Mouse (Mus musculus) erythroblast, embryonic 14.5 days (primary cell): ENCODE results near the gene Gde1. TPM values are rescaled to one million over a fixed set of nuclear protein-coding genes. Genes with fewer than 3 reads are reported as not detected.

Experiments used
- H3K27me3 ChIP-seq: 2 replicates; pipeline ENCODE4 v1.6.1; 2012; ENCODE audit warnings: inconsistent platforms; ENCODE audit not compliant: control insufficient read depth
- H3K36me3 ChIP-seq: 2 replicates; pipeline ENCODE4 v1.6.1; 2012; ENCODE audit warnings: mild to moderate bottlenecking, inconsistent platforms; ENCODE audit not compliant: control insufficient read depth
- H3K4me1 ChIP-seq: 2 replicates; pipeline ENCODE4 v1.6.1; 2012; ENCODE audit warnings: inconsistent platforms; ENCODE audit not compliant: control insufficient read depth
- H3K4me3 ChIP-seq: replicated peaks from 2 replicates; pipeline ENCODE3; 2012; ENCODE audit warnings: moderate library complexity, mild to moderate bottlenecking, inconsistent platforms
- H3K9me3 ChIP-seq: 2 replicates; pipeline ENCODE4 v1.6.1; 2012; ENCODE audit warnings: low read length, inconsistent platforms, mixed read lengths; ENCODE audit not compliant: control insufficient read depth
- GATA1 ChIP-seq: IDR thresholded peaks from 2 replicates; pipeline ENCODE4 v1.6.1; 2012; ENCODE audit warnings: low read length, inconsistent platforms, mixed read lengths
- TAL1 ChIP-seq: IDR thresholded peaks from 3 replicates; pipeline ENCODE4 v1.6.1; 2012; ENCODE audit warnings: low read length, inconsistent platforms, mixed read lengths
- polyA plus RNA-seq: library from polyadenylated mRNA; stranded (reverse); fragments of >175 nt; gene quantifications from 2 replicates; pipeline ENCODE4 v1.2.3, GENCODE M21; 2012

The Gde1 gene
- polyA plus RNA-seq, 1 experiment = 7.3 TPM

- H3K4me3 ChIP-seq = no peak overlapping the region
- no peaks in the 10 kb centered on the region for H3K9me3 ChIP-seq
- no peaks in the 10 kb centered on the region for H3K27me3 ChIP-seq
- H3K36me3 ChIP-seq = peaks cover 21% of the 10 kb centered on the region
- peaks cover 34% of the 10 kb centered on the region for H3K4me1 ChIP-seq
- TF ChIP-seq TAL1 (no peak), GATA1 (no peak)
Observed at GRCm38 (mm10) chr7:118710776-118711175, 5.2 kb upstream of the Gde1 start.

GRCm38 (mm10) chr7:118708002-118708401 is 2.4 kb upstream of the Gde1 start:
- TF ChIP-seq GATA1 = no peak
- TF ChIP-seq TAL1 = no peak

GRCm38 (mm10) chr7:118707216-118707615 is 1.6 kb upstream of the Gde1 start:
- H3K36me3 ChIP-seq = peaks cover 15% of the 10 kb centered on the region
- no peak for TF ChIP-seq TAL1
- TF ChIP-seq GATA1 = no peak
- peaks cover 44% of the 10 kb centered on the region for H3K4me1 ChIP-seq
- H3K4me3 ChIP-seq = no peak overlapping the region
- H3K27me3 ChIP-seq = no peaks in the 10 kb centered on the region
- no peaks in the 10 kb centered on the region for H3K9me3 ChIP-seq

More at GRCm38 (mm10) chr7:118708002-118708401, 2.4 kb upstream of the Gde1 start:
- Histone ChIP-seq H3K27me3 (no peaks in the 10 kb centered on the region), H3K9me3 (no peaks in the 10 kb centered on the region), H3K36me3 (peaks cover 9% of the 10 kb centered on the region), H3K4me1 (peaks cover 47% of the 10 kb centered on the region), H3K4me3 (no peak overlapping the region)

- peaks cover 22% of the 10 kb centered on the region for H3K36me3 ChIP-seq
- no peak overlapping the region for H3K4me3 ChIP-seq
- H3K9me3 ChIP-seq = no peaks in the 10 kb centered on the region
- H3K4me1 ChIP-seq = peaks cover 44% of the 10 kb centered on the region
- TF ChIP-seq GATA1 (no peak), TAL1 (no peak)
- no peaks in the 10 kb centered on the region for H3K27me3 ChIP-seq
Observed at GRCm38 (mm10) chr7:118706488-118706887, 910 bp upstream of the Gde1 start.

- no peaks in the 10 kb centered on the region for H3K9me3 ChIP-seq
- H3K4me1 ChIP-seq = peaks cover 45% of the 10 kb centered on the region
- H3K27me3 ChIP-seq = no peaks in the 10 kb centered on the region
- TF ChIP-seq GATA1 = no peak
- TF ChIP-seq TAL1 = no peak
- H3K36me3 ChIP-seq = peaks cover 25% of the 10 kb centered on the region
- H3K4me3 ChIP-seq = peak overlapping the region; percentile 96
Observed at GRCm38 (mm10) chr7:118706051-118706450, 473 bp upstream of the Gde1 start.

GRCm38 (mm10) chr7:118704001-118704850 is 1.4 kb downstream of the Gde1 start:
- H3K27me3 ChIP-seq = no peaks in the 10 kb centered on the region
- H3K4me1 ChIP-seq = peaks cover 51% of the 10 kb centered on the region
- TF ChIP-seq TAL1 = no peak
- peak overlapping the region; percentile 96 for H3K4me3 ChIP-seq
- H3K36me3 ChIP-seq = peaks cover 40% of the 10 kb centered on the region
- no peaks in the 10 kb centered on the region for H3K9me3 ChIP-seq

- TF ChIP-seq TAL1 (no peak), GATA1 (no peak)
- Histone ChIP-seq H3K9me3 (no peaks in the 10 kb centered on the region), H3K27me3 (no peaks in the 10 kb centered on the region), H3K4me1 (peaks cover 51% of the 10 kb centered on the region), H3K4me3 (peak overlapping the region; percentile 96), H3K36me3 (peaks cover 51% of the 10 kb centered on the region)
Observed at GRCm38 (mm10) chr7:118703144-118703561, 2.4 kb downstream of the Gde1 start.

GRCm38 (mm10) chr7:118698882-118699281 is 6.7 kb downstream of the Gde1 start:
- no peak for TF ChIP-seq GATA1
- no peak for TF ChIP-seq TAL1
- Histone ChIP-seq H3K27me3 (no peaks in the 10 kb centered on the region), H3K9me3 (no peaks in the 10 kb centered on the region), H3K4me1 (peaks cover 19% of the 10 kb centered on the region), H3K4me3 (no peak overlapping the region), H3K36me3 (peaks cover 92% of the 10 kb centered on the region)

GRCm38 (mm10) chr7:118697168-118697567 is 8.4 kb downstream of the Gde1 start:
- no peak for TF ChIP-seq TAL1
- no peak for TF ChIP-seq GATA1
- H3K9me3 ChIP-seq = no peaks in the 10 kb centered on the region
- H3K27me3 ChIP-seq = no peaks in the 10 kb centered on the region
- H3K4me3 ChIP-seq = no peak overlapping the region
- peaks cover 93% of the 10 kb centered on the region for H3K36me3 ChIP-seq
- H3K4me1 ChIP-seq = peaks cover 9% of the 10 kb centered on the region

- H3K4me3 ChIP-seq = no peak overlapping the region
- TF ChIP-seq GATA1 = no peak
- no peak for TF ChIP-seq TAL1
- peaks cover 94% of the 10 kb centered on the region for H3K36me3 ChIP-seq
Observed at GRCm38 (mm10) chr7:118696146-118696545, 9.4 kb downstream of the Gde1 start.

More at GRCm38 (mm10) chr7:118696146-118696545, 9.4 kb downstream of the Gde1 start:
- no peaks in the 10 kb centered on the region for H3K9me3 ChIP-seq
- H3K27me3 ChIP-seq = no peaks in the 10 kb centered on the region
- peaks cover 6% of the 10 kb centered on the region for H3K4me1 ChIP-seq
